Mouse (Mus musculus) layer of hippocampus, postnatal 36 days (tissue): ENCODE measurements around the gene Retreg1. TPM values are rescaled to one million over a fixed set of nuclear protein-coding genes. Genes with fewer than 3 reads are reported as not detected.
A peak's percentile ranks its signal among the peaks of the same experiment; 100 is the strongest.
"Not testable (repeated sequence)": the region's sequence is repeated elsewhere in the genome, so short reads cannot be mapped to it uniquely, and the experiment has no call there.

ENCODE experiments used
- DNase-seq, 2 experiments: peaks; one replicate each; pipeline ENCODE4 v3.0.0; 2022
- total RNA-seq, 2 experiments: library from RNA; stranded (reverse); gene quantifications; 2 replicates each; pipeline ENCODE4 v1.2.3; 2021

Gene Retreg1
- total RNA-seq, 2 experiments from 2014 or later: 29.0 to 30.5 TPM

DNA sequence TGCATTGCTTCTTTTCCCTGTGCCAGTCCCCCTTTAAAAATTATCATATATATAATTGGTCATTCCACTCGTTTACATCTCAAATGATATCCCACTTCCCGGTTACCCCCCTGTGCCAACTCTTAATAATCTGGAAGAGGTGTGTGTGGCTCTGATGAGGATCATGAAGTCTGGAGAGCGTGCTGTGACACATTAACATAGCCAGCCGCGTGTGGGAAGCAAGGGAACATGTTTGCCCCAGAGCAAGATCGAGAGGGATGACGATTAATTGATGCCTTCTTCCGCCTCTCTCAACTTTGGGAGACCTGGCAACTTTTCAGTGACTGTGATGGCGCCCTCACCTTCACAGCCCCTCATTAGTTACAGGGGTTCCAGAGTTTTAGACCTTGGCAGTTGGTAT lies 106.7 kb downstream of the Retreg1 start:
- no peak for DNase-seq

DNA sequence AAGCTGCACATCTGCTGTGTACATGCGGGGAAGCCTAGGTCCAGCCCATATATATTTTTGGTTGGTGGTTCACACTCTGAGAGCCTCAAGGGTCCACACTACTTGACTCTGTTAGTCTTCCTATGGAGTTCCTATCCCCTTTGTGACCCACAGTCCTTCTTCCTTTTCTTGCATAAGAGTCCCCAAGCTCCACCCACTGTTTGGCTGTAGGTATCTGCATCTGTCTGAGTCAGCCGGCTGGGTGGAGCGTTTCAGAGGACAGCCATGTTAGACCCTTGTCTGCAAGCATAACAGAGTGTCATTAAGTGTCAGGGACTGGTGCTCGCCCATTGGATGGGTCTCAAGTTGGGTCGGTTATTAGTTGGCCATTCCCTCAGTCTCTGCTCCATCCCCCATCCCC lies 107.6 kb downstream of the Retreg1 start:
- no peak for DNase-seq

DNA sequence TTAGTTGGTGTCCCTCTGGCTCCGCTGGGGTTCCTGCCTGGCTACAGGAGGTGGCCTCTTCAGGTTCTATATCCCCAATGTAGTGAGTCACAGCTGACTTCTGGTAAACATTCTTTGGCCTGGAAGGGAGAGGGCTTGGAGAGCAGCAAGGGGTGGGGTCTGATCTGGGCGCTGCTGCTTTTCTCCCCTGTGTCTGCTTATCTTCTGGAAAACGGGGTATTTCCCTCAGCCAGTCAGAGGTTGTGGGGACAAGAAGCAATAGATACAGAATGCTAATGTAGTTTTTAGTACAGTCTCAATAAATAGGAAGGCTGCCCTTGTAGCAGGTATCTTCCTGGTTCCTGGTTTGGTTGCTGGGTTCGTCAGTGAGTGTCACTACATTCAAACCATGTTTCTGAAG lies 108.1 kb downstream of the Retreg1 start:
- DNase-seq: no peak

DNA sequence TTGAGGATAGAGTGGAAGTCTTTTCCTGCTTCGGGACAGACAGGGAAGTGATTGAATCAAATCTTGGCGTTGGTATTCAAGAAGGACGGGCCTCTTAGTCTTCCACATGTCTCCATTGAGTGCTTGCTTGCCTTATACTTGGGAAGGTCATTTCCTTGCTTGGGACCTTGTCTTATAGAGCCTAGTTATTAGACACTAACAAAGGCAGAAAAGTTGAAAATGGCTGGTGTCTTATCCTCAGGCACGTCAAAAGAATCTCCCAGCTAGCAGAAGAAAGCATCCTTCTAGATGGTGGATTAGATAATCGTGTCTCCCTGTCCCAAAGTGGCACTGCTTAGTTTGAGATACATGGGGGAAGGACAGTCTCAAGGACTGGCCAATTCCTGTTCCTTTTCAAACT lies 113.0 kb downstream of the Retreg1 start:
- DNase-seq: no peak

DNA sequence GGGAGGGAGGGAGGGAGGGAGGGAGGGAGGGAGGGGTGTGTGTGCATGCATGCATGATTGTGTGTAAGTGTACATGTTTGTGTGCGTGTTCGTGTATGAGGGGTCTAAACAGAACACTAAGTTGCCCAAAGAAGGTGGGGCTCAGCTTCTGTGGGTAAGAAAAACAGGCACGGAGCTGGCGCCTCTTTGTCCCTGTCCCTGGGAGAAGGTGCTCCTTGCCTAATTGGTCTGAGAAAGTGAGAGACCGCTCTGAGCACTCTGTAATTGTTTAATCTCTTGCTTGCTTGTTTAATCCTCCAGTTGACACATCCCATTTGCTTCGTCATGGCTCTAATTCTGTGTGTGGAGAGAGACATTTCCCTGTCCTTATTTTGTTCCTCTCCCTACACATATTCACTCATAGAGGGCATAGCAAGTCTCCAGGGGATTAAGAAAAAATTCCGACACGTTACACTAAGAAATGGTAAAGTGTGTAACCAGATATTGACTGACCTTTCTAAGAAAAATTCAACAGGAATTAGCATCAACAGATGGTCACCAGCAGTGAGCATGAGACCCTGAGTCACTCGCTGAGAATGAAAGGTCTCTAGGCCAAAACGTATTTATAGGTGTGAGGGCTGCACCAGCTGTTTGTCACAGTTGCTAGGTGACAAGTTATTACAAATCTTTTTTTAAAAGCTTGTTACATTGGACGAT lies 113.6 kb downstream of the Retreg1 start:
- no peak for DNase-seq

DNA sequence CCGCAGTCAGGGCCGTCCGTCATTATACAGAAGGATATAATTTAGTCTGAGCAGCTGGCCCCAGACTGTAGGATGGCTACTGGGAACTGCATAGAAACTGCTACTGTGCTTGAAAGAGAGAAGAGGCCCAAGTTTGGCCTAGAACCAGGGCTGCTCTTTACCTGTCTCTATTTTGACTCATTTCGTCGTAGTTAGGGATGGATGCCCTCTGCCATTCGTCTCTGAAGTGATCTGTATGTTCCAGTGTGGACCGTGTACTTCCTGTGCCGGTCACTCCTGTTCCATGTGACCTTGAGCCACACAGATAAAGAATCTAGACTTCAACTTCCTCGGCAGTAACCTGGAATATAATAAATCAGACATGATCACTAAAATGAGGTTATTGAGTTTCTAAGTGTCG lies 114.7 kb downstream of the Retreg1 start:
- no peak for DNase-seq

DNA sequence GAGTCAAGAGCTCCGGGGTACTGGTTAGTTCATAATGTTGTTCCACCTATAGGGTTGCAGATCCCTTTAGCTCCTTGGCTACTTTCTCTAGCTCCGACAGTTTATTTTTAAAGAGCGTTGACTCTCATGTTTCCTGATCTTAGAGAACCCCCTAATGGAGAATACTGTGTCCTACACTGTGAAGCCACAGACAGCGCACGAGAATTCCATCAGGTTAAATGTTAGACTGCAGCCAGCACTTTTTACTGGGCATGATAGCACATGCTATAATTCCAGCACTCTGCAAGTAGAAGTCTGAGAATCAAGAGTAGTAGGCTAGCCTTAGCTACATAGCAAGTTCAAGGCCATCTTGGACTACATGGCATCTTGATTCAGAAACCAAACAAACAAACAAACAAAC lies 116.4 kb downstream of the Retreg1 start:
- no peak for DNase-seq

DNA sequence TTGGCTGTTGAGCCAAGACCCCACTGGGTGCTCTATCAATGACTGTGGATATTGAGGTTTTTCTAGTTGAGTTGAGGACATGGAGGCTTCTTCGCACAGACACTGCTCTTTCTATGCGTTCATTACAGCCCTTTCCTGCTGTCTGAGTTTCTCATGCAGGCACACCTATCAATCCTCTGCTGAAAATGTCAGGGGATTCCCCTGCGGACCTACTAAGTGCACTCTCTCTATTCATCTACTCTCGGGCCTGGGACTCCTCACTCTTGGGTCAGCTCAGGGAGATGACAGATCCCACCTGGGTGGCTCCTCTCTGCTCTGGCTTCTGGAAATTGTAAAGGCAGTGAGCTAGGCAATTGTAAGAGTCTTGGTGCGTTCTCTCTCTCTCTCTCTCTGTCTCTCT lies 117.3 kb downstream of the Retreg1 start:
- no peak for DNase-seq

DNA sequence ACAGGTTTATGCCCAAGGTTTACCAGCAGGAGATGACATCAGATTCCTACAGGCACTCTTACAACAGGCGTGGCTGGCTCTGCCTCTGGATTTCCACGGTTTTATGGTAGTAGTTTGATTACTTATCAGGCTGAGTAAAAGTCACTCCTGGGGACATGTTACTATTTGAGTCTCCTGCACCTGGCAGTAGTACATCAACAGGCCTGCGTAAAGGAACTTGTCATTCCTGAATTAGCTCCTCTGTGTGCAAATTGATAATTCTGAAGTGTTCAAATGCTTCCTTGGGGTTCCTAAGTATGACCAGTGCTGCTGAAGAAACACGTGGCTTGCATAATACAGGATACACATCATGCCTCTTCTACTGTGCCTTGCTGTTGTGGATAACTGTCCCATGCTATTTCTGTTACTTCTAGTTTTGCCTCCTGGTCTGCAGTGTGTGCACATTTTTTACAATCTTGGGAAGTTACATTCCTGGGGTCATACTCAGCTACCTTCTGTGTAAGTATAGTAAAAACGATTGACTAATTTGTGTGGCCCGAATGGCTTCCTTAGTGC lies 123.3 kb downstream of the Retreg1 start:
- no peak for DNase-seq

DNA sequence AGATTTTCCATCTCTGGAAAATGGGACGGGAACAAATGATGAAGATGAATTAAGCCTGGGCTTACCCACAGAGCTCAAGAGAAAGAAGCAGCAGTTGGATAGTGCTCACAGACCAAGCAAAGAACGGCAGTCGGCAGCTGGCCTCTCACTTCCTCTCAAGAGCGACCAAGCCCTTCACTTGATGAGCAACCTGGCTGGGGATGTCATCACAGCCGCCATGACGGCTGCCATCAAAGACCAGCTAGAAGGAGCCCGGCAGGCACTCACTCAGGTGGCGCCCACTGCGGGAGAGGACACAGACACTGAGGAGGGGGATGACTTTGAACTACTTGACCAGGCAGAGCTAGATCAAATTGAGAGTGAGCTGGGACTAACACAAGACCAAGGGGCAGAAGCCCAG lies 128.6 kb downstream of the Retreg1 start:
- DNase-seq: no peak

DNA sequence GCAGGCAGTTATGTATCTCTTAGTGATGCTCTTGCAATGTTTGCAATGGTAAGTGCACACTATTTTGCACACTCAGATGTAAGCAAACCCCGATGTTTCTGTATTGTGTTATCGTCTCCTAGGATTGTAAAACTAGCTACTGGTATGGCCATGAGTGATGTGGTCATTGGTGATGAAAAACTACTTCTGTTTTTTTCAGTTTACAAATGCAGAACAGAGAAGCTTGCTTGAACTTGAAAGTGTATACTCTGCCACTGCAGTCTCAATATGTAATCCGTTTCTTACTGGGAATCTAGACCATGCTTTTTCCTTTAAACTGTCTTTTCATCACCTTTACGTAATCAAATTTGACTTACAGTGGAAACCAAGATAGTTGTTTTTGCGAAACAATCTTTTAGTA lies 129.8 kb downstream of the Retreg1 start:
- DNase-seq: no peak

DNA sequence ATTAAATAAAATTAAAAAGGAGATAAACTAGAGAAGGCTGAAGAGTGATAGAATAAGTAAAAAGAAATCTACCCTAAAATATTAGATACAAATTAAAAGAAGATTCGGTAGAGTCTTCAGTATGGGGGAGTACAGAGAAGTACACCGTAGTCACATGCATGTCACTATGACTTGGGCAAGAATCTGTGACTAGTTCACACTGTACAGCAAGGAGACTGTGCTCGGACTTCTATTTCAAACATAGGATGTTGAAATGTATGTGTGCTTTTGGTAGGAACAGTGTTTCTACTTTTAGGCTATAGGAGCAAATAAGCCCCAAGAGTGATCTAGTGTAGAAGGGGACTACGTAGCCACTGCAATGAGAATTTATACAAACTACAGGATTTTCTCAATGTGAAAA lies 131.4 kb downstream of the Retreg1 start:
- no peak for DNase-seq

DNA sequence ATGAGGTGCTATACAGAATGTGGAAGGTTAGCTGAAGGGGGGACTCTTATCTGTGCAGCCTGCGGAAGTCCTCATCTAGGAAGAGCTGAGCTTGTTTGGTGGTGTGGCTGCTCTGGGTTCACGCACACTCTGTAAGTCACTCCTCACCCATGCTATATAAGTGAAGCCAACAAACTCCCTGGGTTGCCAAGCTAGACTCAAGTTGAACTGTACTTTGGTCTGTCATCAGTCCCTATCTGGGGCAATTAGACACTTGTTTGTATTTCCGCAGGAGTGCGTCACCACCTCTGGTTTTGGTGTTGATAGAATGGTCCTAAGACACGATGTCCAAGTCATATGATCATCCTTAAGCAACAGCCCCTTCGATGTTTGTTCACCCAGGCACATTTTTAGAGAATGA lies 132.8 kb downstream of the Retreg1 start:
- no peak for DNase-seq

DNA sequence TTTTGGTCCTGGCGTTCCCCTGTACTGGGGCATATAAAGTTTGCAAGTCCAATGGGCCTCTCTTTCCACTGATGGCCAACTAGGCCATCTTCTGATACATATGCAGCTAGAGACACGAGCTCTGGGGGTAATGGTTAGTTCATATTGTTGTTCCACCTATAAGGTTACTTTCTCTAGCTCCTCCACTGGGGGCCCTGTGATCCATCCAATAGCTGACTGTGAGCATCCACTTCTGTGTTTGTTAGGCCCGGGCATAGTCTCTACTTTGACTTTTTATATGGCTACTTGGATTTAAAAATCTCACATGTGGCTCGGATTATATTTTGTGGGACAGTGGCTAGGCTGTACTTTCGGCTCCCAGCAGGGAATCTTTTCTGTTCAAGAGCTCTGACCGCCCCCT lies 140.6 kb downstream of the Retreg1 start:
- DNase-seq: not testable (repeated sequence)

DNA sequence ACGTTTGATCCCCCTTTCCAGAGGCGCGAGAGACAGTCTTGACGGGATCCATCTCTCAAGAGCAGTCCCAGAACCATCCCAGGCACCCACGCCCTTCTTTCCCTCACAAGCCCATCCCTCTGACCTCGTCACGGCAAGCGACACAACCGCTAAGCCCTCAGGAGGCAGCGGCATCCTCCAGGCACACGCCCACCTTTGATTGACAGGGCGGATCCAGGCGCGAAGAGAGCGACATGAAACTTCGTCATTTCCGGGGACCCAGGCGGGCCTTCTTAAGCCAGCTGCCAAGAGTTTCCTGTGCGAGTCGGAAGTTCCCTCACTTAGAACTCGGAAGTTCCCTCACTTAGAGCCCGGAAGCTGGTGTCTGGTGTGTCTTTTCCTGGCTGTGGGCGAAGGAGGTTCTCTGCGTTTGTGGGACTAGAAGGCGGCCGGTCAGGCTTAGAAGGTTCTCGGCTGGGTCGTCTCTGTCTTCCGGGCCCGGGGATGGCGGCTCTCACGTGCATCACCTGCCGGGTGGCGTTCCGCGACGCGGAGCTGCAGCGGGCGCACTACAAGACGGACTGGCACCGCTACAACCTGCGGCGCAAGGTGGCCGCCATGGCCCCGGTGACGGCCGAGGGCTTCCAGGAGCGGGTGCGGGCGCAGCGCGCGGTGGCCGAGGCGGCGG lies 141.2 kb downstream of the Retreg1 start, which contains the start of gene Zfp622:
Gene Zfp622, plus strand, starts transcription at position 300 of the 667 bp plus-strand sequence.
- DNase-seq: peak; percentile 92 to 96

DNA sequence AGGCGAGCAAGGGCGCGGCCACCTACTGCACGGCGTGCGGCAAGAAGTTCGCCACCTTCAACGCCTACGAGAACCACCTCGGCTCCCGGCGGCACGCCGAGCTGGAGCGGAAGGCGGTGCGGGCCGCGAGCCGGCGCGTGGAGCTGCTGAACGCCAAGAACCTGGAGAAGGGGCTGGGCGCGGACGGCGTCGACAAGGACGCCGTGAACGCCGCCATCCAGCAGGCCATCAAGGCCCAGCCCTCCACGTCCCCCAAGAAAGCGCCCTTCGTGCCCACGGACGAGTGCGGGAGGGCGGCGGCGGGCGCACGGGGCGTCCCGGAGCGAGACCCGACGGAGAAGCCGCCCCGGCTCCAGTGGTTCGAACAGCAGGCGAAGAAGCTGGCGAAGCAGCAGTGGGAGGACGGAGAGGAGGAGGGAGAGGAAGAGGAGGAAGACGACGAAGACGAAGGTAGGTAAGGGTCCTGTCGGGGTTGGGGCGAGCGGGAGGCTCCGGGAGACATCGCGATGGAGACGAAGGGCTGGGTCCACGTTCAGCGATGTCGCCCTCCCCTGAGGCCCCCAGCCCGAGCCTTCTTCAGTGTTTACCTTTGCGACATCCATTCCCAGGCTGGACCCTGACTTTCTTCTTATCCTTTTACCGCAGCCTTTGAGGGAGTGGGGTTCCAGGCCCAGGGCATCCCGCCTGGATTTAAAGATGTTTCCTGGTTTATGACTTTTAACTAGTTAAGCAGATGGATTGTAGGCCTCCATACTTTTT lies 141.9 kb downstream of the Retreg1 start:
- no peak for DNase-seq

DNA sequence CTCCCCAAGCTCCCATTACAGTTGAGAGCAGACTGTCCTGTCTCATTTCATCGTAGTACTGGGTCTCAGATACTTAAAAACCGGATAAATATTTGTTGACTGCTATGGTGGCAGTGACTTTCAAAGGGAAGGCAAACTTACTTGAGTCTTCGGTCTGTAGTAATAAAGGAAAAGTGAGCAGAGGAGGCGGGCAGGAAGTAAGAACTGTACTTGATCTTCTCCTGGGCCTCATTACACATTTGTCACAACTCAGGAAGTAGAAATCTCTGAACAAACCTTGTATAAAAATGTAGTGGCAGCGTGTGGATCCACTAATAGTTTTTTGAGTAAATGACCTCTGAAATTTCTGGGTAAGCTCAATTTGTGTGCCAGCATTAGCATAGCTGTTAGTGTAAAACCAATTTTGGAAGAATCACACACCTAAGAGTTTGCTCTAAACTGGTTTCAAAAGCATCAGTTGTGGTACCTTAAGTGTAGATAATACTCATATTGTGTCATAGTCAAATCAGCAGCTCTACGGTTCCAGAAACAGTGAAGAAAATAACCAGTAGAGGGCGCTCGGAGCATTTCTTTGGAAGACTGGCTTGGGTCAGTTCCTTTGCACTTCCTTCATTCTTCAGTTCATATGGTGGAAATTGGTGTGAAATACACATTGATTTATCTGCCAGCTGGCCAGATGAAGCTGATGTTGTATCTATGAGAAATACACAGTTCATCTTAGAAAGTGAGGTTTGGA lies 150.2 kb downstream of the Retreg1 start:
- peak in 1 of 2 experiments; percentile 42 for DNase-seq

DNA sequence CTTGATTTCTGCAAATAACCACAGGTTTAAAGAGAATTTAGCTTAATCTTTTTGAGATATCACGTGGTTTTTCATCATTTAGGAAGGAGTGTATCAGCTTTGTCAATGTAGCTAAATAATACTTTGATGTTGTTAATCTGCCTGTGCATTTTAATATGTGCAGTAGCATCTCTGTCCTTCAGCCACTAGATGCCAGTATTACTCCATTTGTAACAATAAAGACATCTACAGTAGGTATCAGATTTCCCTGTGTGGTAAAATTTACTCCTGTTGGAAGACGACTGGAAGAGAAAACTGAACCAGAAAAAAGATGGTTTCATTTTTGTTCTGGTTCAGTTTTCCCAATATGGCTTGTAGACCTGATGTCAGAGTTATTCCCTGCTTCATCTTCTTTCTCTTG lies 152.5 kb downstream of the Retreg1 start:
- DNase-seq: no peak

DNA sequence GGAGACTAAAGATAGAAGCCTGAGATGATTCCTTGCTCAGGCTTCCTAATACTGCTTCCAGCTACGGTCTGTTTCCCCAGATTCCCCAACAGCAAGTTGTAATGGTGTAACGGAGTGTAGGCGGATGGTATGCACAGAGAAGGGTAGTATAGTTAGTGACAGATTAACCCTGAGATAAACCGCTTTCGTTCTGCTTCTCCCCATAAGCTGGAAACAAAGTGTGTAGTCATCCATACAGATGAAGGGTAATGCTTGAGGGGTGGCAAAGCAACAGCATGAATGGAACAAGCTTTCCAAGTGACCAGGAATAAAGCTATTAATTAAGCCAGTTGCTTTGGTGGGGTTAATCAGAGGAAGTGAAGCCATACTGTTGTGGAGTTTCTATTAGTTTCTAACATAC lies 156.6 kb downstream of the Retreg1 start:
- DNase-seq: not testable (repeated sequence)

DNA sequence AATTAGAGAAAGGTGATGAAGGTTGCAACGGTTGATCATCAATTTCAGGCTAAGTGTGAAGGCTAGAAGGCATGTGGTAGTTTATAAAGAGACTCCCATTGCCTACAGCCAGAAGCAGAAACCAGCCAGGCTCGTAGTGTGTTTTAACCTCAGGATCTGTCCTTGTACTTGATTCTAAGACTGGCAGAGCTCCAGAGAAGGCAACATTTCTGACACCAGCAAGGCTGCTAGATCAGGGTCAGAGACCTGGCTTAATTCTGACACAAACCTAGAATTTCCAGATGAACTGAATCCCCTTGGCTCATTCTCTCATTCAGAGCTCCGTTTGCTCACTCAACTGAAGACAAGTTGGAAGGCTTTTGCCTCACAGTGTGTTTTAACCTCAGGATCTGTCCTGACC lies 165.6 kb downstream of the Retreg1 start:
- DNase-seq: no peak

DNA sequence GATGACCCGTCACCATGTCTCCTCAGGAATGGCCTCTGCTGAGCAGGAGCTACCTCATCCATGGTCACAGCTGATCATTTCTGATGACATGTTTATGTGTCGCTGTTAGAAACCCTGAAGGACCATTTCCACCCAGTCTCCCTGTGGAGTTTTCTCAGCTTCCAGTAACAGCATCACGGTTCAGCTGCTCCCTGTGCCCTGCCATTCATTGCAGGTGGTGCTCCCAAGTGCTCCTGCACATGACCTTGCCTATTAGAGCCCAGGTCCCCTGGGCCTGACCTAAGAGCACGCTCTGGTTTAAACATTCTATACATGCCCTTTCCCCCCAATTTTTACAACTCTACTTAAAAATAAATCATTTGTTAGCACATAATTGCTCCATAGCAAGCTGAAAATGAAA lies 169.9 kb downstream of the Retreg1 start:
- DNase-seq: no peak

DNA sequence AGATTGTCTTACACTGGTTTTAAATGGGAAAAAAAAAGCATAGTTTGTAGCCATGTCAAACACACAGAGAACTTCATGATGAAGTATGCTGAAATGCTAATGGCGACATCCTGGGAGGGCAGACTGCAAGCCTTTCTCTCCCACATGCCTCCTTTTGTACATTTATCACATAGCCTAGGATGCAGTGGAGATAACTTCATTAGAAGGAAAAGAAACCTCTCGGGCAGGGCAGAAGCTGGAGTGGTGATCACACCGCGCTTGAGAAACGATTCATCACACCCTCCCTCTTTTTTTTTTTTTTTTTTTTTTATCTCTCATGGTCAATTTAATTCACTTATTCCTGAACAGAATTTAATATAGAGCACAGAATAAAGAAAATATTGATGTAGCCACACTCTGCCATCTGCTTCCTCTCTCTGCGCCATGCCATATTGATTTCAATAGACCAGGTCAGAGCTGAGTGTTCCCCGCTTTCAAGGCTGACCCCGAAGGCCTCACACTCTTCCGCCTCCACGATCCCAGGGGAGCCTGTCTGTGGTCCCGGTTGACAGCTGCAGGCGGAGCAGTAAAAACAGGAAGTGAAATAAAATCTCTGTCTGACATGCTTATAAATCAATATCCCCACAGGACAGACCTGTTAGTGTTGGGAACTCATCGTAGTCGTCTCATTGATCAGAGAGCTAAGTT lies 173.1 kb downstream of the Retreg1 start:
- no peak for DNase-seq
